Mouse (Mus musculus) common myeloid progenitor, adult 5-6 weeks (primary cell): ENCODE results near the gene Hinfp. TPM values are rescaled to one million over a fixed set of nuclear protein-coding genes. Genes with fewer than 3 reads are reported as not detected.
"Not testable (repeated sequence)": the region's sequence is repeated elsewhere in the genome, so short reads cannot be mapped to it uniquely, and the experiment has no call there.

ENCODE experiments used
- ATAC-seq: replicated peaks from 2 replicates; pipeline ENCODE4 v1.8.0; 2016; ENCODE audit warnings: low read depth, mild to moderate bottlenecking, moderate TSS enrichment, inconsistent platforms; ENCODE audit not compliant: poor library complexity, severe bottlenecking
- total RNA-seq: library from RNA; stranded (forward); fragments of 200-1000, 187-1606 nt; gene quantifications from 2 replicates; pipeline ENCODE4 v1.2.3, GENCODE M21; 2017

The Hinfp gene
- total RNA-seq, 1 experiment from 2014 or later, result 12.1 TPM

- ATAC-seq, result peak; percentile 90
Observed at GRCm38 (mm10) chr9:44334396-44335330, 29.2 kb upstream of the Hinfp start, which contains the start of gene H2afx. Gene H2afx, plus strand, starts transcription at chr9:44334694.

GRCm38 (mm10) chr9:44332918-44333638 lies 27.6 kb upstream of the Hinfp start:
- no peak for ATAC-seq

- ATAC-seq, result no peak
Observed at GRCm38 (mm10) chr9:44330736-44331135, 25.3 kb upstream of the Hinfp start.

- no peak for ATAC-seq
Observed at GRCm38 (mm10) chr9:44327926-44328325, 22.5 kb upstream of the Hinfp start.

GRCm38 (mm10) chr9:44327064-44327711 lies 21.7 kb upstream of the Hinfp start:
- ATAC-seq, result peak; percentile 14; the same call in 1 of the 2 replicates

- ATAC-seq, result peak; percentile 87
Observed at GRCm38 (mm10) chr9:44326371-44327063, 21.0 kb upstream of the Hinfp start.

GRCm38 (mm10) chr9:44325768-44326370 lies 20.4 kb upstream of the Hinfp start, which contains the start of gene Dpagt1:
Gene Dpagt1, plus strand, starts transcription at chr9:44326019.
- no peak for ATAC-seq

GRCm38 (mm10) chr9:44325032-44325767 lies 19.7 kb upstream of the Hinfp start:
- ATAC-seq, result not testable (repeated sequence)

- no peak for ATAC-seq
Observed at GRCm38 (mm10) chr9:44324147-44324546, 18.7 kb upstream of the Hinfp start.

- not testable (repeated sequence) for ATAC-seq
Observed at GRCm38 (mm10) chr9:44323656-44324055, 18.2 kb upstream of the Hinfp start.

- ATAC-seq, result no peak
Observed at GRCm38 (mm10) chr9:44320799-44321133, 15.3 kb upstream of the Hinfp start.

GRCm38 (mm10) chr9:44319887-44320798 lies 14.7 kb upstream of the Hinfp start, which contains the start of gene C2cd2l:
Gene C2cd2l, minus strand, starts transcription at chr9:44320285.
- peak; percentile 89 for ATAC-seq

GRCm38 (mm10) chr9:44319105-44319886 lies 13.8 kb upstream of the Hinfp start:
- ATAC-seq, result no peak; the same call in 1 of the 2 replicates

GRCm38 (mm10) chr9:44318826-44319095 lies 13.3 kb upstream of the Hinfp start:
- no peak for ATAC-seq

- no peak for ATAC-seq
Observed at GRCm38 (mm10) chr9:44318076-44318825, 12.8 kb upstream of the Hinfp start.

GRCm38 (mm10) chr9:44317452-44317851 lies 12.0 kb upstream of the Hinfp start:
- ATAC-seq, result no peak

GRCm38 (mm10) chr9:44314910-44315309 lies 9.4 kb upstream of the Hinfp start:
- no peak for ATAC-seq
